In genomic region chr1:22118266-22118772, GRCm38 (mm10) we compare ENCODE assay signal across 14 mouse cellular contexts.
"Had no signal": no experiment of that assay in that cellular context is flagged by ENCODE, and none has a peak within 500 bp of the region (broad histone marks: within the 10 kb centered on the region; RNA-seq: fewer than 3 reads in every experiment).

No protein-coding gene starts in this region.

- ATAC-seq: intestine, embryonic 15.5 days; liver, embryonic 12.5 days had no signal

- DNase-seq: kidney, adult 11 months; kidney, postnatal 10 days; layer of hippocampus, adult 9-11 months; liver; lung, adult 18-20 months; midbrain, embryonic 14.5 days; thymus, postnatal 25 days had no signal

- H3K4me1 ChIP-seq: intestine, embryonic 15.5 days; liver, embryonic 12.5 days; liver, embryonic 15.5 days had no signal

- H3K36me3 ChIP-seq: intestine, embryonic 15.5 days; limb, embryonic 10.5 days; limb, embryonic 13.5 days; liver, embryonic 12.5 days; liver, embryonic 15.5 days had no signal

- H3K9me3 ChIP-seq: intestine, embryonic 15.5 days; limb, embryonic 10.5 days; limb, embryonic 13.5 days; liver, embryonic 12.5 days; liver, embryonic 15.5 days had no signal

- H3K4me2 ChIP-seq: intestine, embryonic 15.5 days; limb, embryonic 13.5 days; liver, embryonic 12.5 days; liver, embryonic 15.5 days had no signal

- H3K4me3 ChIP-seq: intestine, embryonic 15.5 days; layer of hippocampus, adult 2 months; limb, embryonic 10.5 days; limb, embryonic 13.5 days; liver, embryonic 12.5 days; liver, embryonic 15.5 days had no signal

- H3K27ac ChIP-seq: intestine, embryonic 15.5 days; layer of hippocampus, adult 2 months; limb, embryonic 10.5 days; limb, embryonic 13.5 days; liver, embryonic 12.5 days; liver, embryonic 15.5 days; macrophage had no signal

- H3K9ac ChIP-seq: intestine, embryonic 15.5 days; limb, embryonic 13.5 days; liver, embryonic 12.5 days; liver, embryonic 15.5 days had no signal

- H3K27me3 ChIP-seq: intestine, embryonic 15.5 days; limb, embryonic 13.5 days; liver, embryonic 12.5 days; liver, embryonic 15.5 days had no signal
